Mouse (Mus musculus) liver, embryonic 11.5 days (tissue): ENCODE measurements around the gene Acat2. TPM values are rescaled to one million over a fixed set of nuclear protein-coding genes. Genes with fewer than 3 reads are reported as not detected.

ENCODE experiments used
- polyA plus RNA-seq: library from polyadenylated mRNA; unstranded; fragments of >200 nt; fragmentation: Nextera tagmentation; extraction: Ambion mirVana; gene quantifications from 2 replicates; pipeline ENCODE4 v1.2.1, GENCODE M21; 2014

Gene Acat2
- polyA plus RNA-seq, 1 experiment from 2014 or later, result 113 TPM

Other genes with a start within 250 kb of the Acat2 start
- gene Igf2r, start 191.1 kb downstream of the Acat2 start, polyA plus RNA-seq, result 41.8 and 43.7 TPM in 2 replicates
- 0.25 and 0.36 TPM in 2 replicates for gene Mas1, start 92.6 kb downstream of the Acat2 start, polyA plus RNA-seq
- not detected in 2 replicates for gene Mrgprh, start 84.7 kb downstream of the Acat2 start, polyA plus RNA-seq
- 1.8 and 1.9 TPM in 2 replicates for gene Pnldc1, start 50.5 kb downstream of the Acat2 start, polyA plus RNA-seq
- 549 and 610 TPM in 2 replicates for gene Tcp1, start 45.0 kb downstream of the Acat2 start, polyA plus RNA-seq
- gene Mrpl18, start 44.4 kb downstream of the Acat2 start, polyA plus RNA-seq, result 256 and 263 TPM in 2 replicates
- gene Acat3, start 20.1 kb downstream of the Acat2 start, polyA plus RNA-seq, result 0.62 and 1.1 TPM in 2 replicates
- 99.4 and 101 TPM in 2 replicates for gene Wtap, start 33.4 kb upstream of the Acat2 start, polyA plus RNA-seq
- gene Sod2, start 46.1 kb upstream of the Acat2 start, polyA plus RNA-seq, result 193 and 213 TPM in 2 replicates
- gene Gpr31b, start 91.5 kb upstream of the Acat2 start, polyA plus RNA-seq, result not detected in 2 replicates
- not detected in 2 replicates for gene Tcp10b, start 100.4 kb upstream of the Acat2 start, polyA plus RNA-seq
- not detected in 2 replicates for gene Unc93a, start 171.1 kb upstream of the Acat2 start, polyA plus RNA-seq